Mouse (Mus musculus): ENCODE results near the gene Tmem8.

DNA sequence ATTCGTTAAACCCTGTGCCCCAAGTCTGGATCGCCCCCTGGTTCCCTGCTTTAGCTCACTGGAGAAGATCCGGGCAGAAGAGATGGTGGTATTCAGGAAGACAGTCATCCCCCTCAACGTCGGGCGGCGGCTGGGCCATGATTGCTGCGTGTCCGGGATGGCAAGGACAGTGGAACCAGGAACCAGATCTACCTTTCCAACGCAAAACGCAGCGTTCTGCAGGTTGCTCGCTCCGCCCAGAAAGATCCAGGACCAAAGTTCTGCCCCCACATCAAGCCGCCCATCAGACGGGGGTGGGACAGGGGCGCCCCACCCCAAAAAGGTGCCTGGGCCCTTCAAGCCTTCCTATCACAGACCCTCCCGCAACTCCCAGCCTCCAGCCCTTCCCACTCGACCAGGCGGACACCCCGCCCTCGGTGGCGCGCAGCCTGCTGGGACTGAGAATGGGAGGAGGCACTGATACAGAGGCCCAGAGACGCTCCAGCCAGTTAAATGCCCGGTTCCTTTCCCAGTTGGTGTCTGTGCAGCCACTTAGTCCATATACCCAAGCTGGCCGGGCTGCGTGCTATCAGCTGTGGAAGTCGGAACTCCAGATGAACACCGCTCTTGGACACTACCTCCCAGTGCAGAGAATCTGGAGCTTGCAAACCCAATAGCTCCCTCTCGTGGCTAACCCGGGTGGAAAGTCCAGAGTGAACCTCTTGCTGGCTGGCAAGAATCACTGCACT, 23.0 kb upstream of the Tmem8 start, which contains the start of gene Decr2:
- no peak for TF ChIP-seq GATA1 (IDR thresholded peaks at IDR 0.05; ENCODE audit: borderline replicate concordance, low read length)
- TF ChIP-seq FLI1 (IDR thresholded peaks at IDR 0.05; ENCODE audit: low read length): no peak
